In genomic region chr12:73357311-73357710, GRCm38 (mm10) we compare ENCODE assay signal across 22 mouse cellular contexts.
"Had no signal": no experiment of that assay in that cellular context is flagged by ENCODE, and none has a peak within 500 bp of the region (broad histone marks: within the 10 kb centered on the region; RNA-seq: fewer than 3 reads in every experiment).

No protein-coding gene starts in this region.

- H3K4me3 ChIP-seq: layer of hippocampus, adult 2 months; left cerebral cortex, adult 2 months; limb, embryonic 12.5 days; limb, embryonic 15.5 days; midbrain, embryonic 13.5 days had no signal

- ATAC-seq: liver, postnatal 0 days; lung, postnatal 0 days; midbrain, embryonic 13.5 days had no signal

- DNase-seq: kidney, adult 9 months; kidney, postnatal 14 days; kidney, postnatal 4 days; layer of hippocampus, adult 9-11 months; layer of hippocampus, postnatal 36 days; liver, postnatal 0 days; lung, embryonic 14.5 days; right cerebral cortex, adult 18-20 months; right cerebral cortex, postnatal 14 days; right cerebral cortex, postnatal 4 days; thymus, adult 18-20 months; thymus, postnatal 4 days had no signal

- H3K9ac ChIP-seq: limb, embryonic 12.5 days; limb, embryonic 15.5 days; liver, embryonic 14.5 days; liver, postnatal 0 days; lung, embryonic 14.5 days; midbrain, embryonic 13.5 days had no signal

- H3K27me3 ChIP-seq: limb, embryonic 15.5 days; midbrain, embryonic 13.5 days had no signal

- H3K4me2 ChIP-seq: limb, embryonic 12.5 days; limb, embryonic 15.5 days; liver, embryonic 11.5 days; lung, embryonic 14.5 days; midbrain, embryonic 13.5 days had no signal

- H3K36me3 ChIP-seq: limb, embryonic 12.5 days; limb, embryonic 15.5 days had no signal

- H3K27ac ChIP-seq: layer of hippocampus, adult 2 months; left cerebral cortex, adult 2 months; limb, embryonic 12.5 days; limb, embryonic 15.5 days; liver, embryonic 14.5 days; macrophage; midbrain, embryonic 13.5 days; stomach, postnatal 0 days had no signal

- H3K9me3 ChIP-seq: limb, embryonic 12.5 days; limb, embryonic 15.5 days; midbrain, embryonic 13.5 days had no signal
